Comparison of ENCODE assay signal across 22 mouse cellular contexts in genomic region chr12:25305764-25306653, GRCm38 (mm10).
DNase-seq lines count a peak whose midpoint lies in the region; ATAC-seq lines count a peak whose summit lies in the region.
"Had no signal": no experiment of that assay in that cellular context is flagged by ENCODE, and none has a peak within 500 bp of the region (broad histone marks: within the 10 kb centered on the region; RNA-seq: fewer than 3 reads in every experiment).

No protein-coding gene starts in this region.

- no peaks in the 10 kb centered on the region for H3K9me3 ChIP-seq in midbrain, embryonic 13.5 days
- H3K9me3 ChIP-seq in midbrain, embryonic 15.5 days, result no peaks in the 10 kb centered on the region
- H3K9me3 ChIP-seq: embryonic facial prominence, embryonic 12.5 days; liver, embryonic 13.5 days had no signal

- no peak for ATAC-seq in midbrain, embryonic 13.5 days
- no peak for ATAC-seq in midbrain, embryonic 15.5 days (replicated peaks)
- ATAC-seq: forebrain, postnatal 0 days had no signal

- H3K4me2 ChIP-seq in midbrain, embryonic 13.5 days (replicated peaks), result no peak overlapping the region
- no peak overlapping the region for H3K4me2 ChIP-seq in midbrain, embryonic 15.5 days
- H3K4me2 ChIP-seq: embryonic facial prominence, embryonic 12.5 days; liver, embryonic 13.5 days; lung, embryonic 14.5 days had no signal

- peak overlapping the region; percentile 40; the same call in 1 of the 2 replicates for H3K27ac ChIP-seq in midbrain, embryonic 13.5 days
- no peak overlapping the region for H3K27ac ChIP-seq in midbrain, embryonic 15.5 days
- H3K27ac ChIP-seq: embryonic facial prominence, embryonic 12.5 days; hindbrain, postnatal 0 days; kidney, postnatal 0 days; liver, embryonic 13.5 days; stomach, postnatal 0 days had no signal

- H3K4me3 ChIP-seq in midbrain, embryonic 13.5 days (replicated peaks), result no peak overlapping the region
- no peak overlapping the region for H3K4me3 ChIP-seq in midbrain, embryonic 15.5 days
- H3K4me3 ChIP-seq: embryonic facial prominence, embryonic 12.5 days; liver, embryonic 13.5 days; myocyte had no signal

- no peaks in the 10 kb centered on the region for H3K27me3 ChIP-seq in midbrain, embryonic 13.5 days
- H3K27me3 ChIP-seq in midbrain, embryonic 15.5 days (replicated peaks), result no peaks in the 10 kb centered on the region
- H3K27me3 ChIP-seq in splenic B cell, adult 2 months (ENCODE audit: control insufficient read depth, insufficient read depth, low read length, poor library complexity, severe bottlenecking), result no peaks in the 10 kb centered on the region
- H3K27me3 ChIP-seq: embryonic facial prominence, embryonic 12.5 days; liver, embryonic 13.5 days had no signal

- DNase-seq in CD4-positive, CD25-positive, alpha-beta regulatory T cell, adult 2 months (ENCODE audit: low read depth, low spot score), result peak; percentile 74
- DNase-seq in T-cell, adult 2 months (ENCODE audit: low spot score), result peak; percentile 30
- DNase-seq in splenic B cell, adult 2 months (ENCODE audit: low read depth, low spot score), result peak; percentile 58
- no peak for DNase-seq in cerebellum, postnatal 4 days (ENCODE audit: low spot score in 2 of 2)
- DNase-seq in c-Kit-positive CD71-positive TER-119-positive erythroid progenitor cells, embryonic 14.5 days (ENCODE audit: low spot score), result no peak
- DNase-seq: adrenal gland, postnatal 14 days; cerebellum, adult 9-11 months; forebrain, postnatal 0 days; gastrocnemius, postnatal 14 days; heart, adult 18-20 months; kidney, adult 18-20 months; layer of hippocampus, adult 9-11 months; liver, embryonic 13.5 days; lung, embryonic 14.5 days; thymus, postnatal 14 days had no signal

- no peak overlapping the region for H3K9ac ChIP-seq in midbrain, embryonic 13.5 days (replicated peaks)
- no peak overlapping the region for H3K9ac ChIP-seq in midbrain, embryonic 15.5 days
- H3K9ac ChIP-seq: embryonic facial prominence, embryonic 12.5 days; forebrain, postnatal 0 days; liver, embryonic 13.5 days; lung, embryonic 14.5 days had no signal

- no peaks in the 10 kb centered on the region for H3K36me3 ChIP-seq in midbrain, embryonic 13.5 days
- H3K36me3 ChIP-seq in midbrain, embryonic 15.5 days (replicated peaks), result no peaks in the 10 kb centered on the region
- H3K36me3 ChIP-seq in splenic B cell, adult 2 months (ENCODE audit: control insufficient read depth, insufficient read depth, low read length, poor library complexity, severe bottlenecking), result no peaks in the 10 kb centered on the region
- H3K36me3 ChIP-seq: embryonic facial prominence, embryonic 12.5 days; liver, embryonic 13.5 days had no signal

- H3K4me1 ChIP-seq in midbrain, embryonic 13.5 days (replicated peaks), result peaks cover 24% of the 10 kb centered on the region
- peaks cover 7% of the 10 kb centered on the region; the same call in 1 of the 2 replicates for H3K4me1 ChIP-seq in midbrain, embryonic 15.5 days

- WGBS in midbrain, embryonic 13.5 days, result 88% methylated on average over 12 of the region's 12 CpGs
- WGBS in midbrain, embryonic 15.5 days, result 78% methylated on average over 12 of the region's 12 CpGs

Comparison
In these comparisons a context has a peak if more than half of its experiments do, and no peak if none do; other contexts are left out.
1. DNase-seq: peak in CD4-positive, CD25-positive, alpha-beta regulatory T cell, adult 2 months (single experiment), T-cell, adult 2 months (single experiment) and splenic B cell, adult 2 months (single experiment); none in cerebellum, postnatal 4 days (0 of 2) and c-Kit-positive CD71-positive TER-119-positive erythroid progenitor cells, embryonic 14.5 days (single experiment).